Mouse (Mus musculus) kidney, postnatal 4 days (tissue): Measurements from ENCODE around the gene Oosp1.

Experiments
- DNase-seq, 2 experiments: peaks; one replicate each; pipeline ENCODE4 v3.0.0; 2021; ENCODE audit warnings: mixed read lengths in 2 of 2

Oosp1 gene

GRCm38 (mm10) chr19:11690839-11691238 is at the start of gene Oosp1:
Oosp1 (minus strand) TSS chr19:11691150.
- no peak for DNase-seq

DNA sequence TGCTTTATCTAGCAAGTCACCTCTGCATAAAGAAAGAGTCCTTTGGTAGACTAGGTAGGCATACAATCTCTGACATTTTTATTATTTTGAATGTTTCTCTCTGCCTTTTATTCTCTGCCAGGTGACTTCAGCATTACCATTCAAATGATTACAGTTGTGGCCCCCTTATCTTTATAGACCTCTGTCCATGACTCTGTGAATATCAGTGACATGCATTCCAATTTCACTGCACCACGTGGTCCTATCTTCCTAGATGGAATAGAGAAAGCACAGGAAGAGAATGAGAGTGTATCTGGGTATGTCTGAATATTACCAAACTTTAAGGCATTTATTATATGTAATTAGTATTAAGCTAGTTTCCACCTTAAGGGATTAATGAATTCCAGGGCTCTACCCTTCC is 45.5 kb upstream of the Oosp1 start:
- DNase-seq: no peak

DNA sequence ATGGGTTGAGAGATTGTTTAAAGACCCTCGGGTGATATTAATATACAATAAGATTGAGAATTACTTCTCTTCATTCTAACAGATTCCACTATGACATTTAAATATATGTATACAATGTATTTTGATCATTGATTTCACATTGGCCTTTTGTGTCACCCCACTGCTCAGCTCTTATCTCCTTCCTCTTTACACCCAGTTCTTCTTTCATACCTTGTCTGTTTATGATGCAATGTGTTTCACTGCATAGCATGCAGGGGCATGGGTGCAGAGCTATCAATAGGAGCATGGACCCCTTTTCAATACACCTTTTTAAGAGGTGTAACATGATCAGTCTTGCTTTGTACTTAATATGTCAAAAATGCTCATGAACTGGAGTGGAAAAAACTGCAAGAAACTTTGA is 39.3 kb upstream of the Oosp1 start:
- no peak for DNase-seq

DNA sequence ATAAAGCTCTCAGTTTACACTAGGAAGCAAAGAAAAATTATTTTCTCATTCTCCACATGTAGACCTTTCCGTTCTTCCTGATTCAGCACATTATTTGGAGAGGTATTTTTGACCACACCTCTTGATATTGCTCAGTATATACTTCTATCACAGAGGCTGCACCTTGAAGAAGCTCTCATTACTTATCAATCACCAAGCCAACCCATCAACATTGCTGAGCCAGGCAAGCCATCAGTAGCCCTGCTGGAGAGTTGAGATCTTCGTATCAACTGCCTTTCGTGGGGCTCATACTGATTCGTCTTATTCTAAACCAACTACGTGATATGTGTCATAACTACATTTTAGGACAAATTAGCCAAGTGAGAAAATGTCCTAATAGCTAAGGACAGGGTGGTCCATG is 36.4 kb upstream of the Oosp1 start:
- no peak for DNase-seq

- no peak for DNase-seq
These were observed 35.0 kb upstream of the Oosp1 start for GRCm38 (mm10) chr19:11725915-11726314.

DNA sequence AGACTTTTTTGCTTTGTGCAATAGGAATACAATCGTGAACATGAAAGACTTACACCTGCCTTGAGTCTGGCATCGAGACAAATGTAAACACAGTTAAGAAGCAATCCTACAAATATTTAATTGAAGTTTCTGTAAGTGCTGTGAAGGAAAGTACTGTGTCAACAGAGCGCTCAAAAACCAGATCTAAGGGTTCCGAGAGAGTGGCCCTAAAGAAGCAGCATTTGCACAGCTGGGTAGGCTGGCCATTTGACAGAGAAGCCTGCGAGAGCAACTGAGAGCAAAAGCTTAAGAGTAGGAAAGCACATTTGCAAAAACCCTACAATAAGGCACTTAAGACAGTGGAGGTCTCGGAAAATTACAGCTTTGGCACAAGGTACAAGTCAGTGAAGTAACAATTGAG is 33.3 kb upstream of the Oosp1 start:
- DNase-seq: no peak

DNA sequence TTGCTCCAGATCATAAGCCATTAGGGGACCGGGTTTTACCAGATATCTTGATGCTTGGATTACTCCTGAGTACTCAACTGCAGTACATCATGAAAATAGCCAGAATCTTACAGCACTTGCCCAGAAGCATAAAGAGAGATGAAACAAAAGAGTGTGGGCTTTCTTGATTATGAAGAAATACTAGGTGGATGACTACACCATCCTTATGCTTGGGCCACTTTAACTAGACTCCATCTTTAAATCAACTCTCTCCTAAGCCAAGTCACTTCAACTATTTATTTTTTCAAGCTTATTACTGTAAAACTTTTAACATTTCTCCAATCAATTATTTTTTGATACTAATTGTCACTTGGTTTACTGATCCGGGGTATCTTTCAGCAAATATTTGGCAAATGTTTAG is 32.9 kb upstream of the Oosp1 start:
- DNase-seq: no peak

DNA sequence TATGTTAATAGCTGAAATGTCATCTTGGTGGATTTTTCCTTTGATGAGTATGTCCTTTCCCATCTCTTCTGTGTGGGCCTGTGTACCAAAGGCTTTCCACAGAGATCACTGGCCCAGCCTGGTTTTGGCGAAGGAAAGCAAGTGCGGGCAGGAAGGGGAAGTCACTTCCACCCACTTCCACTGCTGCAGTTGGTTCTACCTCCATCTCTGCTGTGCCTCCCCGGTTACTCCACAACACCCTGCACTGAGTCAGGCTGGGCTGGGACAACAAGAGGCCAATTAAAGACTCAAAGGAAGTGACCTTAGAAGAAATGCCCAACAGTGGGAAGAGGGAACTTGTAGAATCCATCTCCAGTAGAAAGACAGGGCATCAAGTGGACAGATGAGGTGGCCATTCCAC is 29.1 kb upstream of the Oosp1 start:
- no peak for DNase-seq

DNA sequence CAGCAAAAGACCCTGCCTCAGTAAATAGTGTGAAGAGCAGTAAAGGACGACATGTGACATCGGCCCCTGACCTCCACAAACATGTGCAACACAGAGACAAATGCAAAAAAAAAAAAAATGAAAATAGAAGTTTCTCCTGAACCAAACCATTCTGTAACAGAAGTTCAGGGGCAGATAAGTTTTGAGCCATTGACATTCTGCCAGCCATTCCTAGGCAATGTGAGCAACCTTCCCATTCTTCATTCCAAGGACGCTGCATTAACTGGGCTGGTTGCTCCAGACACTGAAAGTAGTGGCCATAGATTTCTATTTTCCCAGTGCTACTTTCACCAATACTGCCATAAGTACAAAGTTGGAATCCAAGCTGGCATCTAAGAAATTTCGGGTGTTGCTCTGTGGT is 21.5 kb upstream of the Oosp1 start:
- no peak for DNase-seq

- no peak for DNase-seq
These were observed 7.4 kb upstream of the Oosp1 start for GRCm38 (mm10) chr19:11698342-11698741.

GRCm38 (mm10) chr19:11696755-11697154 is 5.8 kb upstream of the Oosp1 start, which contains the start of gene Oosp3:
Oosp3 (plus strand) TSS chr19:11697055.
- no peak for DNase-seq

- no peak for DNase-seq
These were observed 504 bp upstream of the Oosp1 start for GRCm38 (mm10) chr19:11691454-11691853.

- no peak for DNase-seq
These were observed 29.4 kb downstream of the Oosp1 start for GRCm38 (mm10) chr19:11661562-11661961.

GRCm38 (mm10) chr19:11660459-11660858 is 30.5 kb downstream of the Oosp1 start, which contains the start of gene Oosp2:
Oosp2 (minus strand) TSS chr19:11660559.
- no peak for DNase-seq

GRCm38 (mm10) chr19:11659142-11659541 is 31.8 kb downstream of the Oosp1 start:
- no peak for DNase-seq

DNA sequence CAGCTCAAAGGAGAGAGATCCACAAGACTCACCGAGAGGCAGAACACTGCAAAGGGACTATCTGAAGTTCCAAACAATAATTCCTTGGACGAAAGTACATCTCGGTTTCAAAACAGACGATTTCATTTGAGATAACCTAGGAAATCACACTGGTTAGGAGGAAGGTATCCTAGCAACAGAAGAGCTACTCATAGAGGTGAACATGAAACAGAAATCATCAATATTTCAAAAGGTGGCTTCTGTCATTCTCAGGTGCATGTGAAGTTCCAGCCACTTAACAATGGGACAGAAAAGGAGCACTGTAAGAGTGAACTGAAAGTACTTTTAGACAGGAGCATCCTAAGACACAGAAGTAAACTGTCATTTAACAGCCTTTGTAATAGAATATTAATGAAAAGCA is 41.4 kb downstream of the Oosp1 start:
- no peak for DNase-seq

DNA sequence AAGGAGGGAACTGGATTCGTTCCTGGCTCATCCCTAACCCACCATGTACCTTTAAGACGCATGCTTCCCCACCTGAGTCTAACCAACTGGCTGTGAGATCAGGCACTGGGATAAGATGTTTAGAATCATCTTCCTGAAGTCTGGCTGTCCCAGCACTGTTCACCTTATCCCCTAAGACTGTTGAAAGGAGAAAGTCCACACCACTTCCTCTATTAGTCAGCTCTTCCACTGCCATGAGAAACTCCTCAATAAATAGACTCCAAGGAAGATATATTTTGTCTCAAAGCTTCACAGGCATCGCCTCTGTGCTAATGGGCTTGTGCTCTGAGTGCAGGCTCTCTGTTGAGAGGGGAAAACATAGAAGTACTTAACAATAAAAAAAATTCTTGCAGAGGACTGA is 44.8 kb downstream of the Oosp1 start:
- no peak for DNase-seq

DNA sequence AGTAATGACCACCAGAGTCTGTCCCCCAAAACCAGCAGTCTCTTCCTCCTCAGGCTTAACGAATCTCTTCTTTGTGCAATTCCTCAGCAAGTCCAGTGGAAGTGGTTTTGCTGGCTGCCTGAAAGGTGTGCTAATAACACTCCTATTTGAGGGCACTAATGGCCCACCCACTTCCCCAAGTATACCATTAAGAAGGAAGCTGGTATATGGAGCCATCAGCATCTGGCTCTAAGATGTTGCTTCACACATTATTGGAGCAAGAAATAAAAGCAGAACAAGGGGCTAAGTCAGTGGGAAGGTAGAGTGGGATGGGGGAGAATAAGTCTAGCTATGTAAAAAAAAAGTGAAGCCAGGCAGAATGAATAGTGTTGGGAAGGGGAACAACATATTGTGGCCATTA is 50.2 kb downstream of the Oosp1 start, which contains the start of gene Ms4a3:
Gene Ms4a3, minus strand, starts transcription at position 120 of the 400 bp plus-strand sequence.
- DNase-seq: no peak

DNA sequence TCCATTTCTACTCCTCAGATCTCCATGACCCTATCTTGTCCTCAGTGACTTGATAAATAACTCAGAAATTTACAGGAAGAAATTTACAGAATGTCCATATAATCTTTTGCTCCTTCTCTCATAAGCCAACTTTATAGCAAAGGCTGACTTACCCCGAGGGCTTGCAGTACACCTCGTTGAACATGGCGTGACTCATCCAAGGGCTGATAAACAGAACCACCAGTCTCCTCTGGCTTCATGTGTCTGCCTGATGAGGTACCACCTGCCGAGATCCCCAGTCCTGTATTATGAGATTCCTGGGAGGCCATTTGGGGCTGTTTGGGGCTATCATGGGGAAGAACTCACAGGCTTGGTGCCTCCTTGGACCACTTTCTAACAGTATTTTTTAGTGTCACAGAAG is 51.9 kb downstream of the Oosp1 start:
- DNase-seq: no peak

- no peak for DNase-seq
These were observed 55.4 kb downstream of the Oosp1 start for GRCm38 (mm10) chr19:11635572-11635971.

GRCm38 (mm10) chr19:11634330-11634729 is 56.6 kb downstream of the Oosp1 start:
- DNase-seq: no peak

- DNase-seq: no peak
These were observed 57.2 kb downstream of the Oosp1 start for GRCm38 (mm10) chr19:11633732-11634131.

DNA sequence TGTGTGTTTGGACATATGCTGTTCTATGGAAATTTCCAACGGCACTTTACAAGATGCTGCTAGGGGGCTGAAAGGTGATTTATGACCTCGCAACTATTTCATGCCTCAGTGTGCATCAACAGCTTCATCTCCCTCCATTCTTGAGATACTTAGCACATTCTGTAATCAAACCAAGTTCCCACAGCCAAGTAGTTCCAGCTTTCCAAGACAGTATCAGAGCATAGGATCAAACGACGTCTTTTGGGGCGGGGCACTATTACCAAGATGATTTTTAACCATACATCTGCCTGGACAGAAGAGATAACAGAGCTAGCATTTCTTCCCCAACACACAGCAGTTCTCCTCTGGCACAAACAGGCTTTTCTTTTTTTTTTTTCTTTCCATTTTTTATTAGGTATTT is 65.7 kb downstream of the Oosp1 start:
- no peak for DNase-seq

DNA sequence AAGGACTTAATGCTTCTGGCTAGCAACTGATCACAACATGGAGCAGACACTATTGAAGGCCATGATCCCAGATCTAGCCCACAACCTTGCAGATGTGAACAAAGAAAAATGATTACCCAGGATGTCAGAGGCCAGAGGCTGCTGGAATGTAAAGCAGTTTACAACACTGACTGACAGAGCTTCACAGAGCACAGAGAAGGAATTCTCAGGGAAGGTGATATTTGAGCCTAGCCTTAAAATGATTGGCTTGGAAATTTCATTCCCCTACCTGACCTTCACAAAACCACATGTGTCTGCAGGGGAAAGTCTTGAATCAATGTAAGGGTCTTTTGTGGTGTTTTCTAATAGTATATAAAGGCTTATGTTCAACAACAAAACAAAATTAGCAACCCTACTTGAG is 66.2 kb downstream of the Oosp1 start:
- no peak for DNase-seq

DNA sequence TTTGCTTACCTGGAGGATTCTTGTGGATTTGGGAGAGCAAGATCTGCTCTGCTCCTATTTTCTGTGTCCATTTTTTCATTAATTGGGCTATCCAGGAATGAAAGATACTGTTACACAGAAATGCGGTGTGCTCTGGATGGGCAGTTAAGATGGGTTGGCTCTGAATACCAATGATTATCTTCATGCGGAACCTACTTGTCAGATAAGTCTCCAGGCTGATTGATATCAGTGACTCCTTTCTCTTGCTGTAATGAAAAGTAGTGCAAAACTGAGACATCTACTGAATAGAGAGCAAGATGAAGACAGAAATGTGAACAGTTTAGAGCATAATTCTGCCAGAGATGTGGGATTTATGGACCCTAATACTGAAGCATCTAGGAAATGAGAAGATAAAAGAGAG is 67.4 kb downstream of the Oosp1 start, which contains the start of gene Ms4a2:
Gene Ms4a2, minus strand, starts transcription at position 169 of the 400 bp plus-strand sequence.
- no peak for DNase-seq

DNA sequence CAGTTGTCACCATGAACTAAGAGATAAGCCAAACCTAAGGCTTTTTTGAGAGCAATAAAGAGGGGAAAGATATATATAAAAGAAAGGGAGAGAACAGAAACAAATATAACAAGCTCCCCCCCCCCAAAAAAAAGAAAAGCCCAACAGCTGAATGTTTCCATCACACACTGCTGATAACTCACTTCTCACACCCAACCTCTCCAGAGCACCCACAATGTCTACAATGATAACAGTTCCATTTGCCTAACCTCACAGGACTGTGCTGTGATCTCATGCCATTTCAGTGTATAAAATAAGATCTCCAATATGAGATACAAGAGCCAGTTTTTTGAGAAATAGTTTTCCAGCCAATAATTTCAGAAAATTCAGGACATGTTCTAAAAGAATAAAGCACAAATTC is 73.0 kb downstream of the Oosp1 start:
- no peak for DNase-seq
